Mouse (Mus musculus) spleen, postnatal 36 days (tissue): Measurements from ENCODE around the gene Trio.

Experiments used
- DNase-seq, 2 experiments: peaks; one replicate each; pipeline ENCODE4 v3.0.0; 2022; ENCODE audit warnings: low spot score in 2 of 2, mixed read lengths in 1 of 2

The Trio gene

DNA sequence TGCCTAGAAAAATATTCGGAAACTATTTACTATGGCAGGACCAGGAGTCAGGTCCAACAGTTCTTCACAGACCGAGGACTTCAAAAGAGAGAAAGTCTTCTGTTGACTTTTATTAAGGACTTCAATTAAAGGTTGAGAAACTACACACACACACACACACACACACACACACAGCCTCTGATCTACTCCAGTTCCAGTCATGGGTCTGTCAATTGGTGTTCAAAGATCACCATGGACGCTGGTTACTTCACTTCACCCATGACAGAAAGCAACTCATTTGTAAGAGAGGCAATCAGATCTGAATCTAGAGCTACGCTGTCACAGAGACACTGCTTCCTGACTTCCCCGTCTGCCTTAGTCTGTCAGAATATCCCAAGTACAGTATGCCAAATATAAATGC is 33.1 kb downstream of the Trio start:
- DNase-seq = no peak

DNA sequence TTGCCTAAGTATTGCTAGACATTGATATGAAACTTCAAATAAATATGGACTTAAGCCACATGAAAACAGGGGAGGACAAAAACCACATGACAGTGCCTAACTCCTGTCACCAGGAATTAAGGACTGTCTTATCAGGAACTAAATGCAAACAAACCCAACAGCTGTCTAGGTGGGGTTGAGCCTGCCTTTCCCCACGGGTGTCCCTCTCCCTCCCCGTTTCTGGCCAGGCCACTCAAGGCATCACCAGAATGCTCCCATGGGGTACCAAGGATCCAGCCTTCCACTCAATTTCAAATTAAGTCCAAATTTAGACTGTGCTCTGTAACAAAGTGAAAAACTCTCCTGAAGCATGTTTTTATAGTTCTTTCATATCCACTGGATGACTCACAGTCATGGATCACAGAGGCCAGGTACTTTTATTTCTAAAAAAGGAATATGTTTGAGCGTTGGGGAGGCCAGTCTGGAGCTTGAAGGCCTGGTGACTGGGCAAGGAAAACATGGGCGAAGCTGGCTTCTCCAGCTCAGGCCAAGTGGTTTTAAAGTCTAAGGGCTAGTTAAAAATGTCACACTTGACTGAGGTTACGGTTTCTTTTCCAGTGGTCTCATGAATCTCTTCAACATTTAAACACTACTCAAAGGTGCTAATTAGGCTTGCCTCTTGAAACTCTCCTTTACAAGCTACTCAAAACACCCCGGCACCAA is 33.6 kb downstream of the Trio start:
- DNase-seq = no peak

DNA sequence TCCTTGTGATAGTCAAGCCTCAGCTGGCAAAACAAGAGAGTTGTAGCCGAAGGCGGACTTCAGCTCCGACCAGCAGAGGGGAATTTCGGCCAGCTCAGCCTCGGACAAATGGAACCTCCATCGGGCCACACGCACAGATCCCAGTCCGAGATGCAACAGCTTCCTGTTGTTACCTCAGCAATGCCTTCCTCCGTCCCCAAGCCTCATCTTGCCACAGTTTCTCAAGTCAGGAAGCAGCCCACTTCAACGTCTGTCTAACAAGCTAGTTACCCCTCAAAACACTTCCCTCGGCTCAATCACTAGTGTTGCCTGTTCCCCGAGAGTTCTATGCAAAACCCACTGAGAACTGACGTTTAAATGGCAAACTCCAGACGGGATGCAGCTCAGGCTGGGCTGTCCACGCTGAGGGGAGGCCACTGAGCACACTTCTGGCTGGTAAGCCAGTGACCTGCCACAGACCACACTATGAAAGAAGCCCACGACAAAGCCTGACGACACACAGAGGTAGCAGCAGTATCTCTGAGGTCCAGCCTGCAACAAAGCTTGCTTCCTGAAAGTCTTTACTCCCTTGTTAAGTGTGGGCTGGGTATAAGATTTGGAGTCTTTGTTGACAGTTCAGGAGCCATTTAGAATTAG is 34.5 kb downstream of the Trio start:
- DNase-seq = no peak

DNA sequence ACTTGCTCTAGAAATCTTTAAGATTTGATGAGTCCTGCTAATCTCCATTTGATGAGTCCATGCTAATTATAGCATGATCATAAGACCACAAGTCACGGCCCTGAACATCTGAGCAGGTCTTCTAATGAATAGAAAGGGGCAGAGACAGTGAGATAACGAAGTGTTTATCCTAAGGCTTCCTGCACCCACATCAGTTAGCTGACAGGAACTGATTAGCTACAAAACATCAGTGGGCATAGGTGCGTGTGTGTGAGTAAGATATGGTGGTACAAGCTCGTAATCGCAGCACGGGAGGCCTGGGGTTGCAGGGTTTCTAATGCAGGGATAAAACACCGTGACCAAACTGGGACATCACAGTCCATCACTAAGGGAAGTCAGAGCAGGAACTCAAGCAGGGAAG is 37.7 kb downstream of the Trio start:
- DNase-seq = no peak

DNA sequence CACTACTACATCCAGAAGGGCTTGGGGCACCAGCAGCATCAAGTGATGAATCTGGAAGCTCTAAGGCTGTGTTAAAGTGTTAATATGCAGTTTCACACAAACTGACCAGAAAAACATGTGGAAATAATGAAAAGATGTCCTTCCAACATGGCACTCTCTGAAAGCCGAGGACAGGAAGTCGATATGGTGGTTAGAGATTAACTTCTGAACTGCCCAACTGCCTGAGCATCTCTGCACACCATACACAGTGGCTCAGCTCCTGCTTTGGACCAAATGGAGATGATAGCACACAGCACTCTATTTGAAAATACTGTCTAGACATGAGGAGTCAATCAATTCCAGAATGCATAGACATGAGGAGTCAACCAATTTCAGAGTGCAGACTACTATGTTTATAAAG is 40.8 kb downstream of the Trio start:
- no peak for DNase-seq

DNA sequence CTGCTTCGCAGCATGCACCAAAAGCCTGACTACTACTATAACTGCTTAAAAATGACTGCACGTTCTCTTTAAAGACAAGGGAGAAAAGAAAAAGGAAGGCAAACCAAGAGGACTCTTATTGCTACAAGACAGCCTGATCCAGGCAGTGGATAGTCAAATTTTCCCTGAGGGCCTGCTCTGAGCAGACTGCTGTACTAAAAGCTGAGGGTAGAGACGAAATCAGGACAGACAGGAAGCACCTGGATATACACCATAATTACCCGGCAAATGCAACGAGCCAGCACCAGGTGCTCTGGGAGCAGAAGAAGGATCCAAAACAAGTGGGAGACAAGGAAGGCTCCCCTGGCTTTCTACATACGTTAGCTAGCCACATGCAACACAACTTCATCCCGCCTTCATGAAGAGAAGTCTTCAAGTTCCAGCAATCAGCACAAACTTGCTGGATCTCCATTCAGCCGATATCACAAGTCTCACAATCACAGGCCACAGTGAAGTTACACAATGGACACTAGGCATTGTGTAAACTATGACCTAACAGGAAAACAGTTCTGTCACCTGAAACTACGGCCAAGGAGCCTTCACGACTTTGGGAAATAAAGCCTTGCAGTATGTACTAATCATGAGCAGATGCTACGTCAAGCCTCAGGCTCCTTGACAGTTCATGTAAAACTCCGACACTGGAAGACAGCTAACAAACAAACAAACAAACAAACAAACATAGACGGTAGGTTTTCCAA is 43.7 kb downstream of the Trio start:
- no peak for DNase-seq

DNA sequence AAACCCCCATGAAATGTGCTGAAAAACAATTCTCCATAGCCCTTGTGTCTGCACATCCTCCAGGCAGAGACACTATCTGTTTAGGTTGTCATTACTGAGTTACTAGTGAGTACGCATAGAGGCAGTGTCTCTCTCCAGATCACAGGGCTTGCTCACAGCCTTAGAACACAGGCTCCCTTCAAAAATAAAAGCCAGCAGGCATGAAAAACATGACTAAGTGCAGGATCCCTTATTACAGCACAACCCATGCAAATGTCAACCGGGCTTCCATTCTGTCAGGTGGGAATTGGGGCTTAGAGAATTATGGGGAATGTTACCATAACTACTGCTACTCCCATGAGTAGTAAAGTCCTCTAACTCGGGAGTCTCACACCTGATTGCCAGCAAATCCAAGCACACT is 44.4 kb downstream of the Trio start:
- no peak for DNase-seq

DNA sequence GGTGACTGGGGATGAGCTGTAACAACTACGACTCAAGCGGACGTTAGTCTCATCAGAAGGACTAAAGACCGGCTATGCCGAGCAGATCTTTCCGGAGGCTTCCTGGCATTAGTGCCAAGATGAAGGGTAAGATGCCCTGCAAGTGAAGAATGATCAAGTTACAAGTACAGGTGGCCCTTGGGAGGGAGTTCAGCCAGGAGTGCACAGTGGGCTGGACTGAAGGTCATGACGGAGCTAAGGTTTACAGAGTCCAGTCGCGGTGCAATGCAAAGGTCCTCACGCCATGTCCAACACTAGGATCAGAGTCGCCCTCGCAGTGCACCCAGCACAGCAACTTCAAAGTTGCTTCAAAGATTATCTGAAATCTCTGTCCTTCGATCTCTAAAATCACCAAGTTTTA is 45.2 kb downstream of the Trio start:
- no peak for DNase-seq

DNA sequence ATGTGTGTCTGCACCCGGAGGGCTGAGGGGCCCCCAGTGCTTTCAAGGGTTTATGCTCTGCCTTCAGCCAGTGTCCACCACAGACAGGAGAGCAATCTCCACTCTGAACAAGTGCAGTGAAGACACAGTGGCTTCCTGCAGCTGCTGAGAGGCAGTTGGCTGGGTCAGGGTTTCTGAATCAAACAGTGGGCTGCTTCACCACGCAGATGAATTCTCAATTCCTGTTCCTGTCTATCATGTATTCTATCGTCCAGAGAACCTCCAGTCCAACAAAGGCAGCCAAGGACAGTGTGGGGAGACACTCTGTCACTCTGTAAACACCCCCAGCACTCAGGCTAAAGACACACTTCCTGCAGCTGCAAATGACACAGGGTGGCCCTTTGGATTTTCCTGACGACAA is 48.7 kb downstream of the Trio start:
- peak; percentile 23 to 31 for DNase-seq

DNA sequence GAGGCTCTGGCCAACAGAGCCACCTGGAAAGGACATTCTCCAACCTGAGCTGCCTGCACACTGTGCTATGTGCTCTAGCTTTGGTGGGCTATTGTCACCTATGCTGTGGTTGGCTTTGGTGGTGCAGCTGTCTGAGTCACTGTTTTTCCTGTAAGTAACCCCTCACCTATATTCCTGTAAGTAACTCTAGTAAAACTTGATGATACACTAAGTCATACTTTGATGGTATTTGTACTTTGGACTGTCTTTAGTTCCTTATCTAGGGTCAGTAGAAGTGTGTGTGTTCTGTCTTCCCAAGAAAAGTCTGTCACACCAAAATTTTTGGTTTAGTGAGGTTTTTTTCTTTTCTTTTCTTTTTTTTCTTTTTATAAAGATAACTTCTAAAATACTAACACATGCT is 49.3 kb downstream of the Trio start:
- no peak for DNase-seq

DNA sequence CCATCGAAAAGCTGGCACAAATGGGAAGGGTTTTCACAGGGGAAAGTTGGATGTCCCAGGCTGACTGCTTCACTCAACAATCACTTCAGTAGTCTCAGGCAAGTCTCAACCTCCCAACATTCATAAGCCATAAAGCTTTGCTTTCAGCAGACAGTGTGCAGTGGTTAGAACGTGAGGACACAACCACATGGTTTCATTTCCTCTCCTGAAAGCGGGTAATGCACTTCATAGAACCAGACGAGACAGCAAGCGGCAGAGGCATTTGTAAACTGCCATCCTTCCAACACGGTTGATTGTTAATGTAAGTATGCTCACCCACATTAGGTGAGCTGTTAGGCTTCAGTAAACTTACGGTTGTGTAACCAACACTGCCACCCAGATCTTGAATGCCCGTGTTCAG is 51.0 kb downstream of the Trio start:
- peak; percentile 52 for DNase-seq

DNA sequence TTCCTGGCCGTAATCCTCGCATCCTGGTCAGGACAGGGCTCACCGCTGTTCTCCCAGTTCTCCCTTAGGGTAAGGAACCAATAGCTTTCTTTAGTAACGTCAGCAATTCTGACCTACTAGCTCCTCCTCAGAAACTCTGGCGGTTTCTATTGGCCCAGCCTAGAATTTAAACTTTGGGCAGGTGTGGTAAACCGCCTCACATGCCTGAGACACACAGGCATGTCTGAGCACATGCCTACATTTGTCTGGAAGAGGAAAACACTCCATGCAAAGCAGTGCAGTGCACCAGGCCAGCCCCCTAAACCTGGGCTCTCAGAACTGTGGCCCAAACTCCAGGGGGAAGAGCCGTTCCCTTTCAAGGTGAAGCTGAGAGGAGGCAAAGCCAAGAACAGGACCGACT is 57.5 kb downstream of the Trio start:
- no peak for DNase-seq

DNA sequence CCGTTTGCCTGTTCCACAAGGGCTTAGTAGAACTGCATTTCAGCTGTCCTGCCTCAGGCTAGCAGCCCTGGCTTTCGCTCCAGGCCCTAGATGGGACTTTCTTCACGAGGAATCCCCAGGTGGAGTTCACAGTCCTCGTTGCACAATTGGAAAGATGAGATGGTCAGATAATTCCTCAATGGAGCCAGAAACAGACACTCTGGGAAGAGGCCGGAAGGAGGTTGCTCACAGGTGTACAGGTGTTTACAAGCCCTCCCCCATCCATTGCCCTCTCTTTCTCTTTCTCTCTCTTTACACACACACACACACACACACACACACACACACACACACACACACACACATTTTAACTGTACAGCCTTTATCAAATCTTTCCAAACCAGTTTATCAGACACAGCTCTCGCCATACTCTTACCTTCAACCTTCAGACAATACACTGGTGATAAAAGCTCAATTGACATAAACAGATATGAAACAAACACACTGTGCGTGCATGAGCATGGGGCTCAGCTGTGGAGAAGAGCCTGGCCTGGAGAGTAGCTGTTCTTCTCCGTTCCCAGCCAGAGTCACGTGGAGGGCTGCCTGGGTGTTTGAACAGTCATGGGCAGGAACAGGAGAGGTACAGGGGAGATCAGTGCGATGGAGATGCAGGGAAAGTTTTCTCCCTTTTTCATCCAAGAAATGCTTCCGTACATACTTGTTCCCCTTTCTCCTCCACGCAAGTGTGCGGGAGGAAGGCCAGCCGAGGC is 58.3 kb downstream of the Trio start:
- no peak for DNase-seq

DNA sequence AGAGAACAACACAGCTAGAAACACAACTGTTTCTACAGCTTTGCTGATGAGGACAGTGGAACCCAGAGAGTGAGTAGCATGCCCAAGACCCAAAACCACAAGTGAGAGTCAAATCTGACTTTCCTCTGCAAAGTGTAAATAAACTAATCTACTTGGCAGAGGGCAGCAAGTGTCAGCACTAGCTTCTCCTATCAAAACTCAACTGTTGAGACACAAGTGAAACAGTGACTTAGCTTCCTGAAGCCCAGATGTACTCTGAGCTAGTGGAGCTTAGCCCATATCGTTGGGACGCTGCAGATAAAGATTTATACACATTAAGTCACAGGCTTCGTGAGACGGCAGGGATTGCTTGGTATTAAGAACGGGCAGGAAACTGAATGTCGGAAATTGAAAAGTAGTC is 60.8 kb downstream of the Trio start:
- no peak for DNase-seq

DNA sequence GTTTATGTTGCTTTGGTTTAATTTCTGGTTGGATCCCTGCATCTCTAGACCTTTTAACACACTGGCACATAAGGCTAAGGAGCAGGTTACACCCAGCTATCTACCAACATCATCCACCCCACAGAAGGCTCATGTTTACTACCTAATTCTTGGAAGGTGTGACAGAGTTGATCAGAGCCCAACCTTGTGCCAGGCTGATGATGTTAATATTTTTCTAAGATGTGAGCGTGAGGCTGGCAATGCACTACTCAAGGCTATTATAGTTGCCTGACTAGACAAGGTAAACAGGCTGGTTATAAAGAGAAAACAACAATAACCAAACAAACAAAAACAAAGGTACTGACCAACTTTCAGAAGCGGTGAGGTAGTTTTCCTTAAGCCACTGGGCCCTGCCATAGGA is 62.1 kb downstream of the Trio start:
- no peak for DNase-seq

DNA sequence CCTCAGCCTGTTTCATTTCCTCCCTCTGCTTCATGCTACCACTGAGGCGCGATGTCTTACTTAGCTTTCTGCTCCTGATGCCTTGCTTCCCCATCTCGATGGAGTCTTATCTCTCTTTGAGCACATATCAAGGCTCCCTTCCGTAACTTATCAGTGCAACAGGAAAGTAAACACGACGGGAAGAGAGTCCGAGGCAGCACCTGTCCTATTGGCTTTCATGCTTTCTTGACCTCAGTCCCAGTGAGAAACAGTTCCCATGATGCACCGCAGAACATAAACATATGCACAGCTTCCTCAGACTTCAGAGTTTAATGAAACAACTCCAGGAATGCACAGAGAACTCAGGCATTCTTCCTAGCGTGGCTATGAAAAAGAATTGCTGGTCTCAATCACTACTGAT is 65.0 kb downstream of the Trio start:
- no peak for DNase-seq

DNA sequence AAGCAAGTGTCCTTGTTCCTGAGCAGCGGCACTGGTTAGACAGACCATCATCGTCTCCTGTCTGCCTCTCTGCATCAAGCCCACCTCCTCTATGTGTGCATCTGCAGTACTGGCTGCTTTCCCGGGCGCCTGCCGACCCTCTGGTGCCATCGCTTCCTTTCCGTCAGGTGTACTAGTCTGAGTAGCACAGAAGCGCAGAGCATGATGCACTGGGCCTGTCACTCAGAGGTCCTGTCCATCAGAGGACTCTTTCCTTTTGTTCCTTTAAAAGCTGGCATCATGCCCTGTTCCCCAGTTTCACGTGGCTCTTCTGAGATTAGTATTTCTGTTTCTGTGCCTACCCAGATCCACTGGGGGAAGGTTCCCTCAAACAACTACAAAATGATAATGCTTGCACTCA is 67.8 kb downstream of the Trio start:
- DNase-seq = no peak

DNA sequence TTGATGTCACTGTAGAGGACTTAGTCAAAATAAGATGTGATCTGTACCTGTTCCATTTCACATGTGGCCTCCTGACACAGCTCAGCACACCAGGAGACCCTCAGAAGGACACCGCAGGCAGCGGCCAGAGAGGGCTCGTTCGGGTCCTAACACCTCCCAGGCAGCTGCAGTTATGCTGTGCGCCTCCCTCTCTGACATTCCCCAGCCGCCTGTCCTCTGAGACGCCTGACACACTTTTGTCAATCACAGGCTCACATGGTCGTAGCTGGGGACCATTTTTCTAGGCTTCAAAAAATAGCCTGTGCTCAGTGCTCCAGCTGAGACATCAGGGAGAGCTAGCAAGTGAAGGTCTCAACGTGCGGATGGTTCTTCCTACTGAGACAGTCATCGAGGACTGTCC is 70.0 kb downstream of the Trio start:
- DNase-seq = no peak

DNA sequence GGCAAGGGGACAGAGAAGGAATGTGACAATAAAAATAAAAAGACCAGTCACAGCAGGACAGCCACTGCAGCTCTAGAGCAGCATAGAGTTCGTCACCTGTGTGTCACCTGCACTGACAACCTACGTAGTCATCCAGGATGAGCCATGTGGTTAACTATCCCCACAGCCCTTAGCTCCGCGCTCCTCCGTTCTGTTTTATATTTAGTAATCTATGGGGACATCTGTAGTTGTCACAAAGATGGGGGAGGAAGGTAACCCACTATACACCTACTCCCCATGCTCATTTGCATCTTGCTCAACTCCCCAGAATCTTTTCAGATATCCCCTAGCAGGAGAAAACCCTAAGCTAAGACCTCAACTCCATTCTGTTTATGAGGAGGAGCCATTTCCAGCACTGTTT is 71.3 kb downstream of the Trio start:
- no peak for DNase-seq

DNA sequence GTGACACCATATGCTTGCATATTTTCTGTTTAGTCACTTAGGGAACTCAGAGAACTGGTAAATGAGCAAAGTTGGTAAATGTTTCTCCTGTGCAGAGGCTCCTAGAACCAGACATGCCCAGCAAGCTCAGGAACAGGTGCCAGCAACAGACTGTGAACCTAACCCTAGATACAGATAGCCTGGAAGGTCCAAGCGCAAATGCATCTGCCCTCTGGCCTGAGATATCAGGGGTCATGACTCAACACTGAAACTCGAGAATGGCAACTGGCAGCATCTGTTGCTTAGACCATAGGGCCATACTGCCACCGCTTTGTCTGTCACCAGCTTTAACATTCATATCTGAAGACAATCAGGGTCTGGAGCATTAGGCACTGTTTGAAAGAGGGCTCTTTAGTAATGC is 72.1 kb downstream of the Trio start:
- no peak for DNase-seq

DNA sequence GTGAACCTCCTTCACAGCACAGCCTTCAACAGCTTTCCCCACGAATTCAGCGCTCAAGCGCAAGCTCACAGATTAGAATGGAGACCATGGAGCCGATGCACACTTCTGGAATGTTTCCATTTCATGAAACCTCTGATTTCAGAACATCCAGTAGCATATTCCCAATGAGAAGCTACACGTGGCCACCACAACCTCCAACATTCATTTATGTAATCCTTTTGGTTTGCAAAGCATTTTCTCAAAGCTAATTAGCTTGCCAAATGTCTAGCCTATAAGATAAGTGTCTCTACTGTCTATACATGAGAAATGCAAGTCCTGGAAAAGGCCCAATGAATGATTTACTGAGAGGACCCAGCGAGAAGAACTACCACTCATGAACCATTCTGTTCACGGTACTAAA is 74.5 kb downstream of the Trio start:
- DNase-seq = no peak

DNA sequence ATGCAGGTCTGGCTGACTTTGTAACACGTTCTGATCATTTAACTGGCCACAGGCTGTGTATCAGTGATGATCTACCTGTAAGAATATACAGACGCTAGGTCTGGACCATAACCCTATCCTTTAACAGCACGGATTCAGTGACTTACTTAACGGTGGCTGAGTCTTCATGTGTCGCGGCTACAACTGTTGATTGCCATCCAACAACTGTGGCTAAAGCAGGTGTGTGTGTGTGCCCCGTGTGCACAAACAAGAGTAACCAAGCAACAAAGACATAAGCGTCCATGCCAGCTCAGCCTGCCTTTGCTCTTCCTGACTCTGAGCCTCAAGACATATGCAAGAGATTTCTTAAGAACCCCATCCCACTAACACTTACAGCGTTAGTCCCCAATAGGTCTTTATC is 76.5 kb downstream of the Trio start:
- DNase-seq = no peak

DNA sequence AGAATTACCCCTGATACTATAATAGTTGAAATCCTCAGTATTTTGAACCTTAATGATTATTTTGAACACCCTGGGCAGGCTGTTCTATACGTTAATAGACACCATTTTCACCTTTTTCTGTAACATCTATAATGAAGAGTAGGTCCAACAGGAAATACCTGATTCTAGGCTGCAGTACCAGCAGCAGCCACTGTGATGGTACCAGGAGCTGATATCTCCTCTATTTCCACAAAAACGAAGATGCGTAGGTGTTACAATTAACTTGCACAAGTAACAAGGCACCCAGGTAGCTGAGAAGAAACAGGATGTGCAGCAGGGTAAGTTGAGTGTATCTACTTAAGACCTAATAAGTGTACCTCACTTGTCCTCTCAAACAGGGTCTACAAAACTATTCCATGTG is 77.8 kb downstream of the Trio start:
- no peak for DNase-seq
